Mouse (Mus musculus): ENCODE measurements around the gene BC028528.
A peak's percentile ranks its signal among the peaks of the same experiment; 100 is the strongest.

- TF ChIP-seq CTCF (IDR thresholded peaks at IDR 0.05; ENCODE audit: extremely low read depth, insufficient read depth, low read length) (0 out of 2 replicates have a peak, but pooled peaks have one; percentile 8), POLR2A (IDR thresholded peaks at IDR 0.05; ENCODE audit: extremely low read depth, insufficient read depth, low read length) (no peak)
Observed at GRCm38 (mm10) chr3:95861216-95861615, 30.6 kb downstream of the BC028528 start.
